Mouse (Mus musculus) thymus, postnatal 4 days (tissue): ENCODE measurements around the gene Thbd.

Experiments
- DNase-seq: peaks from one replicate; pipeline ENCODE4 v3.0.0; 2021

The Thbd gene

GRCm38 (mm10) chr2:148407870-148408760, at the start of gene Thbd:
Gene Thbd, minus strand, starts transcription at chr2:148408188.
- DNase-seq: peak; percentile 61

GRCm38 (mm10) chr2:148455341-148455740, 47.4 kb upstream of the Thbd start:
- DNase-seq: no peak

GRCm38 (mm10) chr2:148454014-148454542, 46.1 kb upstream of the Thbd start:
- no peak for DNase-seq

- no peak for DNase-seq
Observed at GRCm38 (mm10) chr2:148453061-148453460, 45.1 kb upstream of the Thbd start.

GRCm38 (mm10) chr2:148451498-148451897, 43.5 kb upstream of the Thbd start:
- DNase-seq: no peak

GRCm38 (mm10) chr2:148450616-148451015, 42.6 kb upstream of the Thbd start:
- no peak for DNase-seq

- DNase-seq: no peak
Observed at GRCm38 (mm10) chr2:148449659-148450058, 41.7 kb upstream of the Thbd start.

- no peak for DNase-seq
Observed at GRCm38 (mm10) chr2:148446446-148446845, 38.5 kb upstream of the Thbd start.

- DNase-seq: no peak
Observed at GRCm38 (mm10) chr2:148445616-148446015, 37.6 kb upstream of the Thbd start.

- DNase-seq: no peak
Observed at GRCm38 (mm10) chr2:148444472-148444871, 36.5 kb upstream of the Thbd start.

- DNase-seq: peak; percentile 52
Observed at GRCm38 (mm10) chr2:148443249-148443958, 35.4 kb upstream of the Thbd start, which contains the start of gene Cd93. Gene Cd93, minus strand, starts transcription at chr2:148443563.

GRCm38 (mm10) chr2:148442710-148443109, 34.7 kb upstream of the Thbd start:
- DNase-seq: peak; percentile 11

- peak; percentile 34 for DNase-seq
Observed at GRCm38 (mm10) chr2:148442172-148442571, 34.2 kb upstream of the Thbd start.

GRCm38 (mm10) chr2:148441421-148441820, 33.4 kb upstream of the Thbd start:
- peak; percentile 9 for DNase-seq

GRCm38 (mm10) chr2:148439691-148440276, 31.8 kb upstream of the Thbd start:
- DNase-seq: no peak

GRCm38 (mm10) chr2:148436285-148436684, 28.3 kb upstream of the Thbd start:
- DNase-seq: no peak

- no peak for DNase-seq
Observed at GRCm38 (mm10) chr2:148432346-148432745, 24.4 kb upstream of the Thbd start.

GRCm38 (mm10) chr2:148430941-148431340, 23.0 kb upstream of the Thbd start:
- DNase-seq: no peak

- no peak for DNase-seq
Observed at GRCm38 (mm10) chr2:148429001-148429505, 21.1 kb upstream of the Thbd start.

GRCm38 (mm10) chr2:148428523-148428922, 20.5 kb upstream of the Thbd start:
- no peak for DNase-seq

- no peak for DNase-seq
Observed at GRCm38 (mm10) chr2:148427553-148427952, 19.6 kb upstream of the Thbd start.

- no peak for DNase-seq
Observed at GRCm38 (mm10) chr2:148425709-148426382, 17.9 kb upstream of the Thbd start.
